Comparison of ENCODE assay signal across 8 mouse cellular contexts in the genomic region with DNA sequence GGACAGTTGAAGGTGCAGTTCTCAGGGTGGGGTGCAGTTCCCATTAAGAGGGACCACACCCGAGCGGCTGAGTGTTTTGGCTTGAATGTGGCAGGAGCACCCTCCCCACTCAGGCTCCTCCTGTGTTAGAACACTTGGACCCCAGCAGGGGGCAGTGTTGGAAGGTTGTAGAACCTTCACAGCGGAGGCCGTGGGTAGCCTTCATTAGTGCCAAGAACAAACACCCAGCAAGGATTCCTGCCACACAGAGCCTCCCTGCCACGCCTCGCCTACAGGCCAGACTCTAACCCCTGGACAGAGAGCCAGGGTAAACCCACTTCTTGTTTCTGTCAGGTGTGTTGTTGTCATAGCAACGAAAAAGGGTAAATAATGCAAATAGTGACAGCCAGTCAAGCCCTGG.
DNase-seq lines count a peak whose midpoint lies in the region; ATAC-seq and TF ChIP-seq lines count a peak whose summit lies in the region.

No protein-coding gene starts in this region.

- H3K4me2 ChIP-seq in hindbrain, embryonic 14.5 days (replicated peaks), result no peak overlapping the region
- no peak overlapping the region for H3K4me2 ChIP-seq in hindbrain, embryonic 12.5 days (replicated peaks)

- peak; percentile 43 for DNase-seq in hindbrain, embryonic 14.5 days (ENCODE audit: low spot score)
- peak; percentile 76 for DNase-seq in CD4-positive, CD25-positive, alpha-beta regulatory T cell, adult 2 months (ENCODE audit: low read depth, low spot score)
- DNase-seq in adrenal gland, postnatal 14 days, result peak; percentile 72
- DNase-seq in kidney, postnatal 10 days, result peak; percentile 55
- no peak for DNase-seq in cerebellum, adult 9-10 months
- no peak for DNase-seq in left cerebral cortex, postnatal 25 days (ENCODE audit: low spot score in 2 of 2)

- no peaks in the 10 kb centered on the region; the same call in 1 of the 2 replicates for H3K4me1 ChIP-seq in hindbrain, embryonic 14.5 days (replicated peaks; ENCODE audit: control insufficient read depth, insufficient read depth, low read length)
- H3K4me1 ChIP-seq in hindbrain, embryonic 12.5 days, result 0 out of 2 replicates have a peak, but pooled peaks cover 8% of the 10 kb centered on the region
- H3K4me1 ChIP-seq in olfactory bulb, adult 2 months (ENCODE audit: control insufficient read depth, insufficient read depth, low read length), result peaks cover 8% of the 10 kb centered on the region

- no peaks in the 10 kb centered on the region for H3K9me3 ChIP-seq in hindbrain, embryonic 14.5 days (ENCODE audit: control insufficient read depth, low read length)
- H3K9me3 ChIP-seq in hindbrain, embryonic 12.5 days (replicated peaks), result no peaks in the 10 kb centered on the region

- no peak overlapping the region for H3K9ac ChIP-seq in hindbrain, embryonic 14.5 days
- H3K9ac ChIP-seq in hindbrain, embryonic 12.5 days, result no peak overlapping the region

- intact Hi-C loops in left cerebral cortex, postnatal 25 days (cut with DNase I), result no loop called here

- H3K4me3 ChIP-seq in hindbrain, embryonic 14.5 days (replicated peaks; ENCODE audit: low read length), result no peak overlapping the region
- no peak overlapping the region for H3K4me3 ChIP-seq in hindbrain, embryonic 12.5 days
- no peak overlapping the region for H3K4me3 ChIP-seq in olfactory bulb, adult 2 months (ENCODE audit: insufficient read depth, low read depth, low read length)

- no peak for TF ChIP-seq POLR2A in olfactory bulb, adult 2 months (IDR thresholded peaks at IDR 0.05; ENCODE audit: insufficient read depth, low read depth, low read length)

- peaks cover 27% of the 10 kb centered on the region for H3K27me3 ChIP-seq in hindbrain, embryonic 14.5 days (ENCODE audit: control insufficient read depth, insufficient read depth, low read length)
- H3K27me3 ChIP-seq in hindbrain, embryonic 12.5 days, result peaks cover 56% of the 10 kb centered on the region

- TF ChIP-seq CTCF in olfactory bulb, adult 2 months (IDR thresholded peaks at IDR 0.05; ENCODE audit: insufficient read depth, low read depth, low read length), result peak; percentile 21; the same call in 1 of the 2 replicates

- H3K36me3 ChIP-seq in hindbrain, embryonic 14.5 days (replicated peaks; ENCODE audit: control insufficient read depth, insufficient read depth), result no peaks in the 10 kb centered on the region
- no peaks in the 10 kb centered on the region for H3K36me3 ChIP-seq in hindbrain, embryonic 12.5 days

- WGBS in hindbrain, embryonic 14.5 days, result 62% methylated on average over 7 of the region's 7 CpGs
- 65% methylated on average over 7 of the region's 7 CpGs for WGBS in hindbrain, embryonic 12.5 days
- WGBS in olfactory bulb, adult 2 months, result 60% methylated on average over 7 of the region's 7 CpGs

- no peak for ATAC-seq in hindbrain, embryonic 14.5 days (ENCODE audit: low FRiP score)
- no peak for ATAC-seq in hindbrain, embryonic 12.5 days (ENCODE audit: low FRiP score)

- H3K27ac ChIP-seq in hindbrain, embryonic 14.5 days, result no peak overlapping the region
- H3K27ac ChIP-seq in hindbrain, embryonic 12.5 days, result no peak overlapping the region
- no peak overlapping the region for H3K27ac ChIP-seq in olfactory bulb, adult 2 months (ENCODE audit: insufficient read depth, low read depth, low read length)

Comparison
In these comparisons a context has a peak if more than half of its experiments do, and no peak if none do; other contexts are left out.
1. DNase-seq: peak in hindbrain, embryonic 14.5 days (single experiment), CD4-positive, CD25-positive, alpha-beta regulatory T cell, adult 2 months (single experiment), adrenal gland, postnatal 14 days (single experiment) and kidney, postnatal 10 days (single experiment); none in cerebellum, adult 9-10 months (single experiment) and left cerebral cortex, postnatal 25 days (0 of 2).